Mouse (Mus musculus) small intestine, adult 2 months (tissue): Measurements from ENCODE around the gene Lrrc61.

Experiments used
- CTCF ChIP-seq: fragments of 200-500 bp; IDR thresholded peaks from 2 replicates; pipeline ENCODE4 v1.5.1; 2012; ENCODE audit warnings: low read depth, mild to moderate bottlenecking, control low read depth, inconsistent platforms, low read length, moderate library complexity, mixed read lengths; ENCODE audit not compliant: insufficient replicate concordance, insufficient read length; ENCODE audit errors: extremely low read depth
- POLR2A ChIP-seq: fragments of 200-500 bp; IDR thresholded peaks from 2 replicates; pipeline ENCODE4 v1.6.1; 2012; ENCODE audit warnings: low read depth, mild to moderate bottlenecking, control low read depth, inconsistent platforms, low read length, moderate library complexity

DNA sequence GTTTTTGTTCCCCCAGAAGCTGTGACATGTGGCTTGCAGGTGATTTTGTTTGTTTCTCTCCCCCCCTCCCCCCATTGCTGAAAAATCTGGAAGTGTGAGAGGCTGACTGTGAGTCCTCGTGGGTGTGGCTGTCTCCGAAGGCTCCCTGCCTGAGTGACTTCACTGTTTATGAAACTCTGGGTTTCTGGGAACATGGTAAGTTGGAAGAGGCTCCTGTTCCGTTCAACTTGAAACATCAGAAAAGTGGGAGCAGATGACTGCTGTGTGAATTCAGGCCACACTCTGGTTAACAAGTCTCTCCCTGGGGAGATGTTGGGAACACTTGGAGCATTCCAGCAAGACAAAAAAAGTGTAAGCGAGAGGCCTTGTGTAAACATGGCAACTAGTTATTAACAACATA, 7.7 kb upstream of the Lrrc61 start:
- no peak for TF ChIP-seq POLR2A
- TF ChIP-seq CTCF: no peak
